Mouse (Mus musculus) kidney, postnatal 4 days (tissue): Measurements from ENCODE around the gene Cdr2.
"Not testable (repeated sequence)": the region's sequence is repeated elsewhere in the genome, so short reads cannot be mapped to it uniquely, and the experiment has no call there.

Experiments used
- DNase-seq, 2 experiments: peaks; one replicate each; pipeline ENCODE4 v3.0.0; 2021; ENCODE audit warnings: mixed read lengths in 2 of 2

Gene Cdr2

GRCm38 (mm10) chr7:120970112-120970511 lies 12.0 kb downstream of the Cdr2 start:
- DNase-seq = no peak

- DNase-seq = no peak
Measured at GRCm38 (mm10) chr7:120969221-120969620, 12.9 kb downstream of the Cdr2 start.

- DNase-seq = no peak
Measured at GRCm38 (mm10) chr7:120963126-120963525, 19.0 kb downstream of the Cdr2 start.

GRCm38 (mm10) chr7:120961893-120962292 lies 20.2 kb downstream of the Cdr2 start:
- DNase-seq = peak in 1 of 2 experiments; percentile 34

- peak; percentile 46 to 53 for DNase-seq
Measured at GRCm38 (mm10) chr7:120960601-120961000, 21.5 kb downstream of the Cdr2 start.

GRCm38 (mm10) chr7:120960116-120960515 lies 22.0 kb downstream of the Cdr2 start:
- DNase-seq = no peak

GRCm38 (mm10) chr7:120953591-120953990 lies 28.5 kb downstream of the Cdr2 start:
- not testable (repeated sequence) for DNase-seq

GRCm38 (mm10) chr7:120943936-120944509 lies 38.1 kb downstream of the Cdr2 start:
- DNase-seq = no peak

GRCm38 (mm10) chr7:120942506-120942905 lies 39.6 kb downstream of the Cdr2 start:
- no peak for DNase-seq

GRCm38 (mm10) chr7:120941214-120941613 lies 40.9 kb downstream of the Cdr2 start:
- DNase-seq = no peak

- peak in 1 of 2 experiments; percentile 37 for DNase-seq
Measured at GRCm38 (mm10) chr7:120940343-120940742, 41.8 kb downstream of the Cdr2 start.

GRCm38 (mm10) chr7:120938206-120938605 lies 43.9 kb downstream of the Cdr2 start:
- DNase-seq = no peak

- DNase-seq = no peak
Measured at GRCm38 (mm10) chr7:120936522-120936921, 45.6 kb downstream of the Cdr2 start.

GRCm38 (mm10) chr7:120934716-120935115 lies 47.4 kb downstream of the Cdr2 start:
- peak; percentile 57 to 69 for DNase-seq

- no peak for DNase-seq
Measured at GRCm38 (mm10) chr7:120933680-120934195, 48.4 kb downstream of the Cdr2 start.

- no peak for DNase-seq
Measured at GRCm38 (mm10) chr7:120933110-120933509, 49.0 kb downstream of the Cdr2 start.

- DNase-seq = peak in 1 of 2 experiments; percentile 39
Measured at GRCm38 (mm10) chr7:120918526-120918962, 63.6 kb downstream of the Cdr2 start.

GRCm38 (mm10) chr7:120917592-120918461 lies 64.3 kb downstream of the Cdr2 start, which contains the start of gene Polr3e:
TSS of gene Polr3e (plus strand) at chr7:120917744.
- peak; percentile 100 for DNase-seq

GRCm38 (mm10) chr7:120917279-120917591 lies 64.9 kb downstream of the Cdr2 start:
- no peak for DNase-seq

- no peak for DNase-seq
Measured at GRCm38 (mm10) chr7:120916262-120916875, 65.7 kb downstream of the Cdr2 start.

GRCm38 (mm10) chr7:120913332-120913731 lies 68.8 kb downstream of the Cdr2 start:
- DNase-seq = no peak

- DNase-seq = not testable (repeated sequence)
Measured at GRCm38 (mm10) chr7:120911268-120911667, 70.8 kb downstream of the Cdr2 start.

GRCm38 (mm10) chr7:120910172-120910571 lies 71.9 kb downstream of the Cdr2 start:
- not testable (repeated sequence) for DNase-seq
